Mouse (Mus musculus): Measurements from ENCODE around the gene Gp1ba. TPM values are rescaled to one million over a fixed set of nuclear protein-coding genes. Genes with fewer than 3 reads are reported as not detected.

Gene Gp1ba
- polyA plus RNA-seq, 1 experiment from 2014 or later: 2.0 TPM

- H3K4me3 ChIP-seq (ENCODE audit: inconsistent target): no peak overlapping the region
- H3K79me2 ChIP-seq (ENCODE audit: inconsistent target): peaks cover 41% of the 10 kb centered on the region; the same call in 1 of the 2 replicates
- peak overlapping the region; percentile 82 for H3K27ac ChIP-seq
- peaks cover 71% of the 10 kb centered on the region for H3K36me3 ChIP-seq (ENCODE audit: inconsistent target)
- WGBS (ENCODE audit: missing documents): 4% methylated on average over 7 of the region's 8 CpGs
Measured at GRCm38 (mm10) chr11:70679894-70680293, 41.0 kb downstream of the Gp1ba start.

GRCm38 (mm10) chr11:70681170-70681569 lies 42.2 kb downstream of the Gp1ba start:
- no peak overlapping the region for H3K4me3 ChIP-seq (ENCODE audit: inconsistent target)
- WGBS (ENCODE audit: missing documents): 95% methylated on average over 11 of the region's 12 CpGs
- H3K36me3 ChIP-seq (ENCODE audit: inconsistent target): peaks cover 73% of the 10 kb centered on the region
- peaks cover 53% of the 10 kb centered on the region for H3K79me2 ChIP-seq (ENCODE audit: inconsistent target)
- no peak overlapping the region for H3K27ac ChIP-seq

- Histone ChIP-seq H3K27ac (no peak overlapping the region), H3K36me3 (ENCODE audit: inconsistent target) (peaks cover 64% of the 10 kb centered on the region), H3K4me3 (ENCODE audit: inconsistent target) (no peak overlapping the region), H3K79me2 (ENCODE audit: inconsistent target) (peaks cover 62% of the 10 kb centered on the region)
- 89% methylated on average over 11 of the region's 11 CpGs for WGBS (ENCODE audit: missing documents)
Measured at GRCm38 (mm10) chr11:70681897-70682581, 43.1 kb downstream of the Gp1ba start.

- WGBS (ENCODE audit: missing documents): 79% methylated on average over 5 of the region's 5 CpGs
- Histone ChIP-seq H3K4me3 (ENCODE audit: inconsistent target) (no peak overlapping the region), H3K79me2 (ENCODE audit: inconsistent target) (peaks cover 63% of the 10 kb centered on the region), H3K36me3 (ENCODE audit: inconsistent target) (peaks cover 49% of the 10 kb centered on the region; the same call in 1 of the 2 replicates), H3K27ac (peak overlapping the region; percentile 84)
Measured at GRCm38 (mm10) chr11:70683640-70684039, 44.7 kb downstream of the Gp1ba start.

- 2% methylated on average over 12 of the region's 16 CpGs for WGBS (ENCODE audit: missing documents)
Measured at GRCm38 (mm10) chr11:70686901-70687566, 48.1 kb downstream of the Gp1ba start.

GRCm38 (mm10) chr11:70687601-70688199 lies 48.8 kb downstream of the Gp1ba start, which contains the start of gene Camta2:
TSS of gene Camta2 (minus strand) at chr11:70688105.
- H3K79me2 ChIP-seq (ENCODE audit: inconsistent target): peaks cover 44% of the 10 kb centered on the region
- H3K4me3 ChIP-seq (ENCODE audit: inconsistent target): peak within 1 kb of the TSS; percentile 80
- peaks cover 23% of the 10 kb centered on the region; the same call in 1 of the 2 replicates for H3K36me3 ChIP-seq (ENCODE audit: inconsistent target)
- under 1% methylated on average over 53 of the region's 55 CpGs for WGBS (ENCODE audit: missing documents)
- H3K27ac ChIP-seq: peak within 1 kb of the TSS; percentile 84

More at GRCm38 (mm10) chr11:70686901-70687566, 48.1 kb downstream of the Gp1ba start:
- Histone ChIP-seq H3K79me2 (ENCODE audit: inconsistent target) (peaks cover 50% of the 10 kb centered on the region), H3K4me3 (ENCODE audit: inconsistent target) (peak overlapping the region; percentile 80), H3K27ac (peak overlapping the region; percentile 84), H3K36me3 (ENCODE audit: inconsistent target) (peaks cover 30% of the 10 kb centered on the region; the same call in 1 of the 2 replicates)

- Histone ChIP-seq H3K36me3 (ENCODE audit: inconsistent target) (peaks cover 20% of the 10 kb centered on the region; the same call in 1 of the 2 replicates), H3K79me2 (ENCODE audit: inconsistent target) (peaks cover 38% of the 10 kb centered on the region), H3K27ac (peak overlapping the region; percentile 72), H3K4me3 (ENCODE audit: inconsistent target) (peak overlapping the region; percentile 55)
- 53% methylated on average over 8 of the region's 8 CpGs for WGBS (ENCODE audit: missing documents)
Measured at GRCm38 (mm10) chr11:70688372-70688771, 49.5 kb downstream of the Gp1ba start.

- peaks cover 15% of the 10 kb centered on the region; the same call in 1 of the 2 replicates for H3K36me3 ChIP-seq (ENCODE audit: inconsistent target)
- H3K4me3 ChIP-seq (ENCODE audit: inconsistent target): no peak overlapping the region
- 92% methylated on average over 4 of the region's 4 CpGs for WGBS (ENCODE audit: missing documents)
- peaks cover 29% of the 10 kb centered on the region for H3K79me2 ChIP-seq (ENCODE audit: inconsistent target)
- H3K27ac ChIP-seq: no peak overlapping the region
Measured at GRCm38 (mm10) chr11:70689578-70689977, 50.7 kb downstream of the Gp1ba start.

Other genes starting within 250 kb of the Gp1ba start
- 16.8 to 21.8 TPM (median 20.3 TPM) in 3 replicates for gene Pelp1, start 229.1 kb upstream of the Gp1ba start, polyA plus RNA-seq (2018)
- gene Arrb2, start 206.5 kb upstream of the Gp1ba start, polyA plus RNA-seq (2018): 230 to 319 TPM (median 312 TPM) in 3 replicates
- gene Med11, start 187.2 kb upstream of the Gp1ba start, polyA plus RNA-seq (2018): 29.8 to 44.9 TPM (median 39.4 TPM) in 3 replicates
- 2.4 to 5.2 TPM (median 4.4 TPM) in 3 replicates for gene Zmynd15, start 179.7 kb upstream of the Gp1ba start, polyA plus RNA-seq (2018)
- 84.4 to 133 TPM (median 111 TPM) in 3 replicates for gene Cxcl16, start 179.1 kb upstream of the Gp1ba start, polyA plus RNA-seq (2018)
- gene Tm4sf5, start 133.9 kb upstream of the Gp1ba start, polyA plus RNA-seq (2018): 2.7 to 4.1 TPM in 2 of 3 replicates, not detected in the other
- not detected in 3 replicates for gene Vmo1, start 124.5 kb upstream of the Gp1ba start, polyA plus RNA-seq (2018)
- not detected in 3 replicates for gene Gltpd2, start 119.9 kb upstream of the Gp1ba start, polyA plus RNA-seq (2018)
- gene Psmb6, start 113.8 kb upstream of the Gp1ba start, polyA plus RNA-seq (2018): 305 to 399 TPM (median 395 TPM) in 3 replicates
- gene Gm40193, start 106.2 kb upstream of the Gp1ba start, polyA plus RNA-seq (2018): not detected in 3 replicates
- 19.1 to 36.3 TPM (median 25.0 TPM) in 3 replicates for gene Pld2, start 99.1 kb upstream of the Gp1ba start, polyA plus RNA-seq (2018)
- gene Mink1, start 76.2 kb upstream of the Gp1ba start, polyA plus RNA-seq (2018): 23.4 to 63.5 TPM (median 51.1 TPM) in 3 replicates
- gene 4930544D05Rik, start 23.3 kb upstream of the Gp1ba start, polyA plus RNA-seq (2018): not detected in 3 replicates
- not detected in 3 replicates for gene Chrne, start 19.9 kb upstream of the Gp1ba start, polyA plus RNA-seq (2018)
- gene Rnf167, start 8.1 kb downstream of the Gp1ba start, polyA plus RNA-seq (2018): 11.6 to 41.2 TPM (median 23.9 TPM) in 3 replicates
- gene Slc25a11, start 8.4 kb downstream of the Gp1ba start, polyA plus RNA-seq (2018): 53.0 to 112 TPM (median 103 TPM) in 3 replicates
- 1,563 to 2,873 TPM (median 2,872 TPM) in 3 replicates for gene Pfn1, start 15.5 kb downstream of the Gp1ba start, polyA plus RNA-seq (2018)
- 3.0 to 5.4 TPM (median 4.8 TPM) in 3 replicates for gene Eno3, start 18.1 kb downstream of the Gp1ba start, polyA plus RNA-seq (2018)
- 72.0 to 176 TPM (median 83.0 TPM) in 3 replicates for gene Spag7, start 30.3 kb downstream of the Gp1ba start, polyA plus RNA-seq (2018)
- 35.3 to 53.1 TPM (median 41.4 TPM) in 3 replicates for gene Camta2, start 49.0 kb downstream of the Gp1ba start, polyA plus RNA-seq (2018)
- 0.32 to 0.85 TPM (median 0.36 TPM) in 3 replicates for gene Inca1, start 61.0 kb downstream of the Gp1ba start, polyA plus RNA-seq (2018)
- gene Kif1c, start 61.4 kb downstream of the Gp1ba start, polyA plus RNA-seq (2018): 60.6 to 75.9 TPM (median 62.3 TPM) in 3 replicates
- gene Zfp3, start 125.1 kb downstream of the Gp1ba start, polyA plus RNA-seq (2018): 3.6 to 4.3 TPM (median 3.6 TPM) in 3 replicates
- 1.2 to 5.3 TPM (median 2.4 TPM) in 3 replicates for gene Scimp, start 173.5 kb downstream of the Gp1ba start, polyA plus RNA-seq (2018)
- gene Rabep1, start 205.7 kb downstream of the Gp1ba start, polyA plus RNA-seq (2018): 27.9 to 38.0 TPM (median 32.0 TPM) in 3 replicates

All from macrophage (primary cell).